Mouse (Mus musculus): ENCODE results near the gene Slc7a1. TPM values are rescaled to one million over a fixed set of nuclear protein-coding genes. Genes with fewer than 3 reads are reported as not detected.

Slc7a1 gene
- polyA plus RNA-seq, 1 experiment from 2014 or later, result 10.7 TPM

DNA sequence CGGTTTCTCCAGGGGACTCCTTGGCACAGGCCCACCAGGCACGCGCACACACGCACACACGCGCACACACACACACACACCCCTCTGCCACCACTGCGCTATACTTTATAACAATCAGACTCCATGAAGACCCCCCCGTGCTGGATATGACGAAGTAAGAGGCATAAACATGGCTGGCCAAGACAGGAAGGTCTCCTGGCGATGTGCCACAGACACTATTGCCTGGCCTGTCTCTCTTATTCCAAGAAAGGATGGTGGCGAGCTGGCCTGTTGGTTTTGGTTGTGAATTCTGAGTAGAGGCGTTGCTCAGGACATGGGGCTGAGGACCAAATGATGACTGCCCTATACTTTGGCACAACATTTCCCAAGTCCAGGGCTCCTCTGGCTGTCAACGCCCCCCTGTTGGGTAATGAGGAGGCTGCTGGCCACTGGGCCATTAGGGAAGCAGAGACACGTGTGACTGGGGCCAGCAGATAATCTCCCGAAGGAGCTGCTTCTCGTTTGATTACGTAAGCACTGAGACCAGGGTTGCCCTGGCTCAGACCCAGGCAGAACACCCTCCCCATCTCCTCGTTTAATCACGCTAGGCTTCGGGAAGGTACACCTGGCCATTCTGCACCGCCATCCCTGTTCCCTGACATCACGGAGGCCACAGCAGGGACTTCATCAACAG lies 36.1 kb downstream of the Slc7a1 start:
- no peak for ATAC-seq (ENCODE audit: insufficient number of reproducible peaks, insufficient read depth, low FRiP score, low TSS enrichment)
- WGBS, result 85% methylated on average over 22 of the region's 22 CpGs
- Histone ChIP-seq H3K4me1 (peaks cover 9% of the 10 kb centered on the region), H3K9ac (no peak overlapping the region), H3K36me3 (no peaks in the 10 kb centered on the region), H3K9me3 (no peaks in the 10 kb centered on the region), H3K4me2 (replicated peaks) (no peak overlapping the region), H3K4me3 (no peak overlapping the region), H3K27me3 (no peaks in the 10 kb centered on the region), H3K27ac (no peak overlapping the region)

DNA sequence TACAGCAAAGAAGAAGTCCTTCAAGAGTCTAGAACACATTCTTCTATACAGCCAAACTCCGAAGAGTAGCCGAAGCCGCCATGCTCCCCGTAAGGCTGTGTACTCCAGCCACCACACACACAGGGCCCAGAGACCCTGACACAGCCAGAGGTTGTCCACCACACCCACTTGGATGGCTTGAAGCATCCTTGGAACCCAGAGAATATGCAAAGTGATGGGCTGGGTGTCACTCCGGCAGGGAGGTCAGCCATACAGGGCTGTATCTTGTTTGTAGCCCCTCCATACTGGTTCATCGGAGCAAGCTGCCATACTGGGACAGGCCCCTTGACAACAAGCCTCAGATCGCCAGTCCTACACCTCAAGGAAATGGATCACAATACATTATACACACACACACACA lies 37.4 kb downstream of the Slc7a1 start:
- 97% methylated on average over 7 of the region's 7 CpGs for WGBS
- Histone ChIP-seq H3K27me3 (no peaks in the 10 kb centered on the region), H3K36me3 (no peaks in the 10 kb centered on the region), H3K4me3 (no peak overlapping the region), H3K4me2 (replicated peaks) (no peak overlapping the region), H3K9ac (no peak overlapping the region), H3K27ac (no peak overlapping the region), H3K4me1 (peaks cover 9% of the 10 kb centered on the region), H3K9me3 (no peaks in the 10 kb centered on the region)
- ATAC-seq (ENCODE audit: insufficient number of reproducible peaks, insufficient read depth, low FRiP score, low TSS enrichment), result no peak

DNA sequence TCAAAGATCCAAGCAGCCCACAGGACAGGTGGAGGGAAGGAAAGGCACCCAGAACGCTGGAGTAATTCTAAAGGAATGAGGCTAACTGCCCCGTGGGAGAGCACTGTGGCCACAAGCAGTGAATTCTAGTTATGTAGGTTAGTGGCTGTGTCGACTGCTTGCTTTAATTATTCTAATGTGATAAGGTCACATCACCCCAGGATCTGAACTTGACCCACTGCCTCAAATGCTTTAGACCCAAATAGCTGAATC lies 38.0 kb downstream of the Slc7a1 start:
- Histone ChIP-seq H3K27me3 (no peaks in the 10 kb centered on the region), H3K9ac (no peak overlapping the region), H3K4me2 (replicated peaks) (no peak overlapping the region), H3K9me3 (no peaks in the 10 kb centered on the region), H3K27ac (no peak overlapping the region), H3K4me1 (peaks cover 9% of the 10 kb centered on the region), H3K4me3 (no peak overlapping the region), H3K36me3 (no peaks in the 10 kb centered on the region)
- ATAC-seq (ENCODE audit: insufficient number of reproducible peaks, insufficient read depth, low FRiP score, low TSS enrichment), result no peak
- 20% methylated on average over 3 of the region's 3 CpGs for WGBS

DNA sequence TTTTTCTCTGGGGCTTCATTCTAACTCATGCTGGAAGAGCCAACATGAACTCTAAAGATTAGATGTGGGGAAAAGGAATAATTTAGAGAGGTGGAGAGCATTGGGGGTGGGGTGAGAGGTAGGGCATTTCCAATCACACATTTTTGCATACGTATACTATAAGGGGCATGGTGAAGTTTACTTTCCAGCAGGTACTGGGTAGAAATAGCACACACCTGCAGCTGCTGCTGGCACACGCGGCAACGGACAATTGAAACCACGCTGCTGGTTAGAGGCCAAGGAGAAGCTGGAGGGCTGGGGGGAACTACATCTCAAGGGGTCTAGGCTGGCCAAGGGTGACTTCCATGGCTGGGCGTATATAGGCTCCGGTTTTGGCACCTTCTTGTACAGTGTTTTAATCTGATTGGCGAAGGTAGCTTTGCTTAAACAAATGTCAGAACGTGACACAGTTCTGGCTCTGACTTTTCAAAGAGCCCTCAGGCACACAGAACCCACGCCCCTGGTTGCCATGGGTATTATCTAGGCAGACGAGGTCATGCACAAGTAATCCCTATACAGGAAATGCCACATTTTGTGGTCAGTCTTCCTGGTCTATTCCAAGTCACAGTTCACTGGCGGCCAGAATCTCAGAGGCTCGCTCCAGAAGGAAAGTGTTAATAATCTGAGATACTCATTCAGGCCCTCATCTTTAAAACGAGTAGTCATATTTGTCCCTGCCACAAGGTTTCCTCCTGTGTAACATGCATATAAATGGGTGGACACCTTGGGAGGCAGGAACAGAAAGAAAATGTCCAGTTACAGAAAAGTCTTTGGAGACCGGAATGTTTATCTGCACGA lies 38.6 kb downstream of the Slc7a1 start:
- Histone ChIP-seq H3K4me2 (replicated peaks) (no peak overlapping the region), H3K36me3 (no peaks in the 10 kb centered on the region), H3K9ac (no peak overlapping the region), H3K27me3 (no peaks in the 10 kb centered on the region), H3K27ac (no peak overlapping the region), H3K9me3 (no peaks in the 10 kb centered on the region), H3K4me3 (no peak overlapping the region), H3K4me1 (peaks cover 9% of the 10 kb centered on the region)
- no peak for ATAC-seq (ENCODE audit: insufficient number of reproducible peaks, insufficient read depth, low FRiP score, low TSS enrichment)
- WGBS, result 46% methylated on average over 16 of the region's 16 CpGs

DNA sequence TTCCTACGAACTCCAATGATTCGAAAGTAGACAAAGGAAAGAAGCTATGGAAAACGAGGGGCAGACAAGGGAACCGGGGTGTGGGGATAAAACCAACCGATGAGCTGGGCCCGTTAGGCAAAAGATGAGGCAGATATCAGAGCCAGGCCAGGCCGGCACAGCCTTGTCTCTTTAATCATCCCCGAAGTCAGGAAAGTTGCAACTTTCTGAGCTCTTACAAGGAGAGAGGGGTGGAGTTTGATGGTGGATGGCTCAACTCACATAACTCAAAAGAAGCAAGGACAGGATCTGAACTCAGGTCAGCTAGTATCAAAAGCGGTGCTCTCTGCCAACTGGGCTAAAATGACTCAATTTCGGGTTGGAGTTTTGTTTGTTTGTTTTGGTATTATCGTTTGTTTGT lies 40.6 kb downstream of the Slc7a1 start:
- Histone ChIP-seq H3K9me3 (no peaks in the 10 kb centered on the region), H3K4me3 (no peak overlapping the region), H3K9ac (no peak overlapping the region), H3K27me3 (no peaks in the 10 kb centered on the region), H3K27ac (no peak overlapping the region), H3K4me1 (peaks cover 13% of the 10 kb centered on the region), H3K36me3 (no peaks in the 10 kb centered on the region), H3K4me2 (replicated peaks) (no peak overlapping the region)
- no peak for ATAC-seq (ENCODE audit: insufficient number of reproducible peaks, insufficient read depth, low FRiP score, low TSS enrichment)
- 89% methylated on average over 11 of the region's 11 CpGs for WGBS

DNA sequence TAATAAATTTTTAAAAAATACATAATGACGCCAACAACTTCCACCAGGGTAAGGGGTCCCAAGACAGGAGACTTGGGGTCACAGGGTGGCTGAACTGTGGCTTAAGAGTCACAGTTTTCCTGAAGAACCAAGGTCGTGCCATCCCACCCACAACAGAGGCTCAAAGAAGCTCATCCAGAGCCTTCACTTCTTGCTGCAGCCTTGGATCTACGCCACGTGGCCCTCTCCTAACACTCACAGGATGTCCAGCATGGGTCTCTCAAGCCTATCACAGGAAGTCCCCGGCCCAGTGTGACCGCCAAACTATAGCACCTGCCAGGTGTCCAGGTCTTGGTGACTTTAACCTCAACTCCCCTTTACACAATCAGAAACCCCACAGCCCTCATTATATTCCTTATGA lies 42.5 kb downstream of the Slc7a1 start:
- no peak overlapping the region for H3K4me3 ChIP-seq
- H3K27ac ChIP-seq, result no peak overlapping the region
- no peak overlapping the region for H3K4me2 ChIP-seq (replicated peaks)
- no peaks in the 10 kb centered on the region for H3K9me3 ChIP-seq
- no peak for ATAC-seq (ENCODE audit: insufficient number of reproducible peaks, insufficient read depth, low FRiP score, low TSS enrichment)
- H3K36me3 ChIP-seq, result no peaks in the 10 kb centered on the region
- H3K27me3 ChIP-seq, result no peaks in the 10 kb centered on the region
- no peak overlapping the region for H3K9ac ChIP-seq
- peaks cover 13% of the 10 kb centered on the region for H3K4me1 ChIP-seq
- 91% methylated on average over 6 of the region's 6 CpGs for WGBS

DNA sequence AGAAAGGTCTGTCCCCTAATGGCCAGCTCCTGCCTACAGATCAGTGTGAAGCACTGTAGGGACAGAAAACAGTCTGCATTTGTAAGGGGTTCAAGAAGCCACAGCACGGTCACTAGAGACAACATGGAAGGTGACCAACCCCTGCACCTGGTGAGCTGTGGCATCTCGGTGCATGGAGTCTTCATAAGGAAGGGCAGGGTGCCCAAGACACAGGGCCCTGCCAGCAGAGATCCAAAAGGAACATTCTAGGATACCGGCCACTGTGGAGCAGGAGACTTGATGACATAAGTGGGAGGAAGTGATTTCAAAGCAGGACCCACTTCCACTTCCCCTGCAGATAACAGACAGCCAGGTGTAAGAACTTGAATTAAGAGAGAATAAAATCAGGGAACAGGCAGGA lies 43.9 kb downstream of the Slc7a1 start:
- H3K4me1 ChIP-seq, result peaks cover 4% of the 10 kb centered on the region; the same call in 1 of the 2 replicates
- no peak overlapping the region for H3K4me3 ChIP-seq
- H3K9me3 ChIP-seq, result no peaks in the 10 kb centered on the region
- no peak overlapping the region for H3K27ac ChIP-seq
- no peak overlapping the region for H3K4me2 ChIP-seq (replicated peaks)
- no peaks in the 10 kb centered on the region for H3K27me3 ChIP-seq
- ATAC-seq (ENCODE audit: insufficient number of reproducible peaks, insufficient read depth, low FRiP score, low TSS enrichment), result no peak
- no peak overlapping the region for H3K9ac ChIP-seq
- H3K36me3 ChIP-seq, result no peaks in the 10 kb centered on the region
- WGBS, result 88% methylated on average over 3 of the region's 3 CpGs

DNA sequence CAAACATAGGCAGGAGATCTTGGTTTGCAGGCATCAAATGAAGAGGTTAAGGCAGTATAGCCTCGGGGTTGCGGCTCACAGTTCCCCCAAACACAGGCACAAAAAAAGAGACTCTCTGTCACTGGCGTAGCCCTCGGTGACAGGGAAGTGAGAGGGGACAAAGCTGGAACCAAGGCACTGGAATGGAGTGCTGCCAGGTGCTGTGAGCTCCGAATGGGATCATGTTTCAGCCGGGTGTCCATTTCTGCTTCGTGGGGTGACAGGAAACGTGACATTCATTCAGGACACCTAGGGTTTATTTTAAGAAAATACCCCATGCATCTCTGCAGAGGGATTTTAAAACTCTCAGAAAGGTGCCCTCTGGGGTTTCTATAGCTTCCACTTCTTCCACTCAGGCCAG lies 45.2 kb downstream of the Slc7a1 start:
- no peak for ATAC-seq (ENCODE audit: insufficient number of reproducible peaks, insufficient read depth, low FRiP score, low TSS enrichment)
- Histone ChIP-seq H3K27me3 (no peaks in the 10 kb centered on the region), H3K36me3 (no peaks in the 10 kb centered on the region), H3K4me3 (no peak overlapping the region), H3K9me3 (no peaks in the 10 kb centered on the region), H3K9ac (no peak overlapping the region), H3K27ac (no peak overlapping the region), H3K4me2 (replicated peaks) (no peak overlapping the region), H3K4me1 (0 out of 2 replicates have a peak, but pooled peaks cover 4% of the 10 kb centered on the region)
- 46% methylated on average over 8 of the region's 8 CpGs for WGBS

DNA sequence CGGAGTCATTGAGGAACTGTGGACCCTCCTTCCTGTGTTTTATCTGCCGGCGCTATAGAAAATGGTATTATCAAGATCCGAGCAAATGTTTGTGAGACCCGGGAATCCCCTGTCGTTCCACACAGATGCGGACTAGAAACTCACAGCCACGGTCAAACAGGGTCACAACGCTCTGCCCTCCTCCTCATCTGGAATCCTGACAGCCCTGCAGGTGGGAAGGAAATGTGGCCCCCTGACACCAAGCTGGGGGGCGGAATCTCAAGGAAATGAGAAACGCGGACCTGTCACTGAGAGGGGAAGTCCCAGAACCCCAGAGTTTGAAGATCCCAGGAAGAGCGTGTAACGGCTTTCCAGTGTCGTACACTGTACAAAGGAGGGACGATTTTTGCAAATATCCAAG lies 46.3 kb downstream of the Slc7a1 start:
- no peak overlapping the region for H3K4me3 ChIP-seq
- H3K4me2 ChIP-seq (replicated peaks), result no peak overlapping the region
- ATAC-seq (ENCODE audit: insufficient number of reproducible peaks, insufficient read depth, low FRiP score, low TSS enrichment), result no peak
- H3K36me3 ChIP-seq, result no peaks in the 10 kb centered on the region
- H3K4me1 ChIP-seq, result 0 out of 2 replicates have a peak, but pooled peaks cover 4% of the 10 kb centered on the region
- no peak overlapping the region for H3K27ac ChIP-seq
- H3K27me3 ChIP-seq, result no peaks in the 10 kb centered on the region
- WGBS, result 69% methylated on average over 16 of the region's 16 CpGs
- H3K9ac ChIP-seq, result no peak overlapping the region
- H3K9me3 ChIP-seq, result no peaks in the 10 kb centered on the region

DNA sequence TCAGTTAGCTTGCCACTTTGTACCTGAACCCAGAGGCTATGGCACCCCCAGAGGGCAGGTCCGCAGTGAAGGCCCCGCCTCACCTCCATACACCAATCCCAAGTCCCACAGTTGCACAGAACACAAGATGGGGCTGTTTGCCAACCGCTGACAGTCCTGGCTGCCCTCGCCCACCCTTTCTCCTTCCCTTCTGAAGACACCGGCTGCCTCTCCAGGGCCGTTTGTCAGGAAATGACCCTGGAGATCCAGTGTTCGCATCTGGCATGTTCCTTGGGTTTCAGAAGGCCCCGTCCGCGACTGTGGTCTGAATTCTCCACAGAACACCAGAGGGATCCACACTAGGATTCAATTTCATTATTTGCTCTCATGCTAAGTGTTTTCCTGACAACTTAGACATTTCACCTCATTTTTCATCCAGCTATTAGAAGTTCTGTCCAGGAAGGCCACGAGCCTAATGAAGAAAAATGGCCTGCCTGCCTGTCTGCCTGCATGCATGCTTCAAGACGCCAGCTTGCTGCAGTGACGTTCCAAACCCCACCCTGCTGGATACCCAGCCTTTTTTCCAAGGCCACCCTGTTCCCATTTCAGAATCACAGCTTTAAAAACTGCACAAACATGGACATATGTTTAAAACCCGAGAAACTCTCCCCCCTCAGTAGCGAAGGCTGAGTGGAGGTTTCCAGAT lies 50.2 kb downstream of the Slc7a1 start:
- H3K27me3 ChIP-seq, result no peaks in the 10 kb centered on the region

DNA sequence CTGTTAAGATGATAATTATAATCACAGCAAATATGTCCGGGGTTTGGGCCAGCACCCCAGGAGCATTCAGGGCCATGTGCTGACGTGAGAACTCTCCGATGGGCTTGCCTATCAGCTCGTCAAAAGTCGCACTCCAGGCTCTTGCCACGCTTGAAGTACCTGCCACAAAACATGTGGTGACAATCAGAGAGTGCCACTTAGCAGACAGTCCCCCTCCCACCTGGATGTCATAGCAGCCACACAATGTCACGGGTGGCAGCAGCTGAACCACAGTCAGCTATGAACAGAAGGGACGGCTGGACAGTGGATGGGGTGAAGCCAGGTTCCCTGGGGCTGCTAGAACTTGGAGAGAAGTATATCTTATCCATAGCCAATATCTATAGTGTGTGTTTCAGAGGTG lies 51.6 kb downstream of the Slc7a1 start:
- ATAC-seq (ENCODE audit: insufficient number of reproducible peaks, insufficient read depth, low FRiP score, low TSS enrichment), result no peak
- Histone ChIP-seq H3K4me2 (replicated peaks) (no peak overlapping the region), H3K9ac (no peak overlapping the region), H3K4me1 (no peaks in the 10 kb centered on the region), H3K36me3 (no peaks in the 10 kb centered on the region), H3K9me3 (no peaks in the 10 kb centered on the region), H3K27me3 (no peaks in the 10 kb centered on the region), H3K4me3 (no peak overlapping the region), H3K27ac (no peak overlapping the region)
- 73% methylated on average over 8 of the region's 8 CpGs for WGBS

More for the DNA sequence above, 50.2 kb downstream of the Slc7a1 start:
- Histone ChIP-seq H3K27ac (0 out of 2 replicates have a peak overlapping the region, but pooled peaks have one; percentile 17), H3K9ac (no peak overlapping the region), H3K36me3 (no peaks in the 10 kb centered on the region), H3K4me1 (0 out of 2 replicates have a peak, but pooled peaks cover 2% of the 10 kb centered on the region), H3K9me3 (no peaks in the 10 kb centered on the region), H3K4me2 (replicated peaks) (no peak overlapping the region), H3K4me3 (no peak overlapping the region)
- ATAC-seq (ENCODE audit: insufficient number of reproducible peaks, insufficient read depth, low FRiP score, low TSS enrichment), result no peak
- 70% methylated on average over 15 of the region's 15 CpGs for WGBS

DNA sequence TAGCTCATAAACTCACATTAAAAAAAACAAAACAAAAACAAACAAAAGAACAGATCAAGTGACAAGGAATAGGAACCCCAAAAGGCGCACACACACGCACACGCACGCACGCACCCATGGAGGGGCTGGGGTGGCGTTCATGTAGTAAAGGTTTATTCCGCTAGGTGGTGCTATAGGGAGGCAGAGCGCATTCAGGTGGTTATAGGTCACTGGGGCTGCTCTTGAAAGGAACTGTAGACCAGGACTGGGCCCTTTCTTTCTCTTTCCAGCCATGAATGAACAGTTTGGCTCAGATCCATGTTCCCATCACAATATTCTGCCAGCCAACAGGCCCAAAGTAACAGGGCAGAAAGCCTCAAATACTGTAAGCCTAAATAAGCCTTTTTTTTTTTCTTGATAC lies 53.2 kb downstream of the Slc7a1 start:
- WGBS, result 74% methylated on average over 8 of the region's 8 CpGs
- Histone ChIP-seq H3K4me1 (peaks cover 9% of the 10 kb centered on the region), H3K4me3 (no peak overlapping the region), H3K4me2 (replicated peaks) (no peak overlapping the region), H3K36me3 (no peaks in the 10 kb centered on the region), H3K27ac (no peak overlapping the region), H3K27me3 (no peaks in the 10 kb centered on the region), H3K9ac (no peak overlapping the region), H3K9me3 (no peaks in the 10 kb centered on the region)
- ATAC-seq (ENCODE audit: insufficient number of reproducible peaks, insufficient read depth, low FRiP score, low TSS enrichment), result no peak
